ENCODE assay signal across 21 mouse cellular contexts in genomic region chr15:98029798-98030197, GRCm38 (mm10). TPM values are rescaled to one million over a fixed set of nuclear protein-coding genes. Genes with fewer than 3 reads are reported as not detected.
"Had no signal": no experiment of that assay in that cellular context is flagged by ENCODE, and none has a peak within 500 bp of the region (broad histone marks: within the 10 kb centered on the region; RNA-seq: fewer than 3 reads in every experiment).

No protein-coding gene starts in this region.

- H3K36me3 ChIP-seq: kidney, embryonic 15.5 days had no signal

- H3K9ac ChIP-seq: kidney, embryonic 15.5 days; liver, embryonic 14.5 days; liver, postnatal 0 days; lung, embryonic 14.5 days had no signal

- ATAC-seq: intestine, postnatal 0 days; liver, postnatal 0 days; lung, postnatal 0 days had no signal

- H3K4me3 ChIP-seq: kidney, embryonic 15.5 days had no signal

- DNase-seq: kidney, adult 8-10 months; kidney, postnatal 10 days; kidney, postnatal 36 days; left cerebral cortex, postnatal 4 days; liver, postnatal 0 days; lung, embryonic 14.5 days; midbrain, embryonic 14.5 days; right cerebral cortex, adult 18-20 months; right cerebral cortex, postnatal 14 days; right cerebral cortex, postnatal 4 days; thymus, adult 2 months; thymus, postnatal 14 days; thymus, postnatal 4 days had no signal

- H3K27me3 ChIP-seq: kidney, embryonic 15.5 days had no signal

- H3K27ac ChIP-seq: kidney, embryonic 15.5 days; liver, embryonic 14.5 days; macrophage; stomach, postnatal 0 days had no signal

- H3K9me3 ChIP-seq: kidney, embryonic 15.5 days had no signal

- H3K4me2 ChIP-seq: kidney, embryonic 15.5 days; liver, embryonic 11.5 days; lung, embryonic 14.5 days had no signal

RNA-seq across cellular contexts. Expression of gene Col2a1, which starts 25.3 kb away (rescaled TPM):
- total RNA-seq: megakaryocyte, adult 5-6 weeks had no signal
- polyA plus RNA-seq: macrophage had no signal
